In the genomic region with DNA sequence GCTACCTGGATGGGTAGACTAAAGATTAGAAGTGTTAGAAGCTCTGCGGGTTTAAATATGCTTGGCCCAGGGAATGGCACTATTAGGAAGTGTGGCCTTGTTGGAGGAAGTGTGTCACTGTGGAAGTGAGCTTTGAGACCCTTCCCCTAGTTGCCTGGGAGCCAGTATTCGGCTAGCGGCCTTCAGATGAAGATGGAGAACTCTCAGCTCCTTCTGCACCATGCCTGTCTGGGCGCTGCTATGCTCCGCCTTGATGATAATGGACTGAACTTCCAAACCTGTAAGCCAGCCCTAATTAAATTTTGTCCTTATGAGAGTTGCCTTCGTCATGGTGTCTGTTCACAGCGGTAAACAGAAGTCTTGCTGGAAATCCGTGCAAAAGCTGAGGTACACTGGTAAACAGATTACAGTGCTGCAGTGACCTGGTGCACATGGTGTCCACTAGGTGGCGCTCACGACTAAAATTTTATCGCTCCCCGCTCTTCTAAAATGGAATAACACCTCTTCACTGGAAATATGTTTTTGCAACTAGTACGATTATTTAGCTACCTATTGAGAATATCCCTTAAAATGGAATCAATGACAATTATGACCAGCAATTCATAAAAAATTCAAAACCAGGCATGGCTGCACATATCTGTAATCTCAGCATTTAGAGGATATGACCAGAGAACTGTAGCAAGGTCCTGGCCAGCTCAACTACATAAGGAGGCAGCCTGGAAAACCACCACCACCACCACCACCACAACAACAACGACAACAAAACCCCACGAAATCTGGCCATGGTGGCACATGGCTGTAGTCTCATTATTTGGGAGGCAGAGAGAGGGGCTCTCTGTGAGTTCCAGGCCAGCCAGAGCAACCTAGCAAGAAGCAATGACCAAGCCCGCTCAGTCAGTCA, we compare ENCODE assay signal across 9 mouse cellular contexts.
DNase-seq lines count a peak whose midpoint lies in the region; ATAC-seq and TF ChIP-seq lines count a peak whose summit lies in the region.
"Had no signal": no experiment of that assay in that cellular context is flagged by ENCODE, and none has a peak within 500 bp of the region (broad histone marks: within the 10 kb centered on the region; RNA-seq: fewer than 3 reads in every experiment).

No protein-coding gene starts in this region.

- DNase-seq in CH12.LX (ENCODE audit: extremely low read depth), result peak; percentile 86
- DNase-seq in adrenal gland, adult (ENCODE audit: inconsistent age in 2 of 2, low spot score in 1 of 2), result peak; percentile 51 to 85
- peak; percentile 81 for DNase-seq in embryo, embryonic 10 days (ENCODE audit: low spot score)
- peak; percentile 84 for DNase-seq in heart, embryonic 10.5 days (ENCODE audit: low spot score)
- peak; percentile 44 for DNase-seq in large intestine, adult 2 months (ENCODE audit: low read depth, low spot score)
- DNase-seq in right cerebral cortex, postnatal 25 days, result peak; percentile 48
- DNase-seq in yolk sac, embryonic 10.5 days (ENCODE audit: low spot score), result peak; percentile 31

- peak overlapping the region; percentile 42; the same call in 1 of the 2 replicates for H3K27ac ChIP-seq in CH12.LX (ENCODE audit: insufficient read depth, low read depth)
- H3K27ac ChIP-seq in heart, embryonic 10.5 days, result no peak overlapping the region
- H3K27ac ChIP-seq: heart, embryonic 15.5 days had no signal

- peak overlapping the region; percentile 82 for H3K4me2 ChIP-seq in CH12.LX (ENCODE audit: insufficient read depth, low read depth, poor library complexity, severe bottlenecking)
- H3K4me2 ChIP-seq: heart, embryonic 15.5 days had no signal

- no peak for TF ChIP-seq EP300 in CH12.LX (IDR thresholded peaks at IDR 0.05; ENCODE audit: low read length)

- peak; percentile 95 for TF ChIP-seq RAD21 in CH12.LX (IDR thresholded peaks at IDR 0.05; ENCODE audit: low read depth, low read length)

- peaks cover 29 to 63% of the 10 kb centered on the region in 2 experiments for H3K4me1 ChIP-seq in CH12.LX (ENCODE audit: control insufficient read depth in 1 of 2, insufficient read depth in 2 of 2)
- peaks cover 21% of the 10 kb centered on the region for H3K4me1 ChIP-seq in heart, embryonic 10.5 days

- dilution Hi-C loops in CH12.LX (cut with MboI; ENCODE audit: extremely low pct_ligation_motif_present, extremely low pct_unique_long_range_greater_than_20kb, low sequenced_read_pairs), result no loop called here

- ATAC-seq in megakaryocyte progenitor cell, adult 5-6 weeks (replicated peaks; ENCODE audit: poor library complexity), result peak; percentile 52

- TF ChIP-seq POLR2A in CH12.LX (IDR thresholded peaks at IDR 0.05; ENCODE audit: low read depth, low read length), result no peak

- in situ Hi-C loops in CH12.LX (cut with MboI; ENCODE audit: low pct_ligation_motif_present, low pct_unique_long_range_greater_than_20kb, low sequenced_read_pairs), result loop anchor here (5.0 kb wide), 1 partner anchor 386 kb away; no protein-coding TSS in a partner anchor

- peaks cover 11% of the 10 kb centered on the region for H3K9me3 ChIP-seq in CH12.LX (replicated peaks; ENCODE audit: low read length)
- no peaks in the 10 kb centered on the region for H3K9me3 ChIP-seq in heart, embryonic 10.5 days
- H3K9me3 ChIP-seq: heart, embryonic 15.5 days had no signal

- no peak overlapping the region for H3K4me3 ChIP-seq in CH12.LX (replicated peaks in 1 of 3; ENCODE audit: low read depth in 2 of 3, low read length in 2 of 3, poor library complexity in 1 of 3)
- H3K4me3 ChIP-seq in heart, embryonic 10.5 days, result no peak overlapping the region
- H3K4me3 ChIP-seq: heart, embryonic 15.5 days had no signal

- no peaks in the 10 kb centered on the region for H3K79me2 ChIP-seq in CH12.LX (replicated peaks; ENCODE audit: control insufficient read depth, extremely low read depth, insufficient read depth, poor library complexity, severe bottlenecking)

- no peaks in the 10 kb centered on the region for H3K36me3 ChIP-seq in CH12.LX (replicated peaks in 1 of 2; ENCODE audit: control insufficient read depth in 1 of 2, insufficient read depth in 1 of 2, low read length in 1 of 2)
- H3K36me3 ChIP-seq in heart, embryonic 10.5 days, result no peaks in the 10 kb centered on the region
- H3K36me3 ChIP-seq: heart, embryonic 15.5 days had no signal

- H3K9ac ChIP-seq in CH12.LX (ENCODE audit: insufficient read depth, low read depth), result peak overlapping the region; percentile 46; the same call in 1 of the 2 replicates
- H3K9ac ChIP-seq: heart, embryonic 15.5 days had no signal

- peak; percentile 85 to 94 for TF ChIP-seq CTCF in CH12.LX (conservative IDR thresholded peaks at IDR 0.05 in 1 of 2, IDR thresholded peaks at IDR 0.05 in 1 of 2; ENCODE audit: low read depth in 2 of 2, low read length in 2 of 2)

- WGBS in heart, embryonic 10.5 days, result 30% methylated on average over 16 of the region's 16 CpGs
- WGBS in large intestine, adult 2 months, result 31% methylated on average over 16 of the region's 16 CpGs

- H3K27me3 ChIP-seq in CH12.LX (replicated peaks), result no peaks in the 10 kb centered on the region
- H3K27me3 ChIP-seq in heart, embryonic 10.5 days (ENCODE audit: insufficient read depth, poor library complexity, severe bottlenecking), result no peaks in the 10 kb centered on the region
- H3K27me3 ChIP-seq: heart, embryonic 15.5 days had no signal

TF ChIP-seq in CH12.LX, 34 proteins besides CTCF, POLR2A, EP300 and RAD21:
- TF ChIP-seq TBP (conservative IDR thresholded peaks at IDR 0.05; ENCODE audit: low read depth, low read length), result no peak
- TF ChIP-seq CHD1 (IDR thresholded peaks at IDR 0.05; ENCODE audit: low read depth, low read length), result no peak
- TF ChIP-seq NELFE (IDR thresholded peaks at IDR 0.05; ENCODE audit: low read depth, low read length), result peak; percentile 26; the same call in 1 of the 2 replicates
- 0 out of 2 replicates have a peak, but pooled peaks have one; percentile 8 for TF ChIP-seq MXI1 (IDR thresholded peaks at IDR 0.05; ENCODE audit: low read depth, low read length)
- TF ChIP-seq SIN3A (IDR thresholded peaks at IDR 0.05; ENCODE audit: low read length), result no peak
- no peak for TF ChIP-seq JUND (conservative IDR thresholded peaks at IDR 0.05; ENCODE audit: low read depth, low read length)
- TF ChIP-seq ZC3H11A (IDR thresholded peaks at IDR 0.05; ENCODE audit: low read depth, low read length), result peak; percentile 75
- no peak for TF ChIP-seq ETS1 (conservative IDR thresholded peaks at IDR 0.05; ENCODE audit: low read depth, low read length)
- no peak for TF ChIP-seq ZMIZ1 (IDR thresholded peaks at IDR 0.05; ENCODE audit: low read depth, low read length)
- no peak for TF ChIP-seq ZKSCAN1 (IDR thresholded peaks at IDR 0.05; ENCODE audit: borderline replicate concordance, low read depth, low read length)
- no peak for TF ChIP-seq NRF1 (IDR thresholded peaks at IDR 0.05; ENCODE audit: low read depth, low read length)
- no peak for TF ChIP-seq UBTF (IDR thresholded peaks at IDR 0.05; ENCODE audit: low read depth, low read length)
- TF ChIP-seq ELF1 (IDR thresholded peaks at IDR 0.05; ENCODE audit: low read depth, low read length), result no peak
- TF ChIP-seq KAT2A (IDR thresholded peaks at IDR 0.05; ENCODE audit: insufficient replicate concordance, low read length), result no peak
- TF ChIP-seq RCOR1 (conservative IDR thresholded peaks at IDR 0.05; ENCODE audit: low read depth, low read length), result no peak
- TF ChIP-seq MEF2A (IDR thresholded peaks at IDR 0.05; ENCODE audit: borderline replicate concordance, low read depth, low read length), result peak; percentile 38; the same call in 1 of the 2 replicates
- no peak for TF ChIP-seq USF2 (conservative IDR thresholded peaks at IDR 0.05; ENCODE audit: low read depth, low read length)
- peak; percentile 92 for TF ChIP-seq SMC3 (IDR thresholded peaks at IDR 0.05; ENCODE audit: low read depth, low read length)
- no peak for TF ChIP-seq HCFC1 (IDR thresholded peaks at IDR 0.05; ENCODE audit: low read depth, low read length)
- TF ChIP-seq MAFK (IDR thresholded peaks at IDR 0.05; ENCODE audit: insufficient replicate concordance, low read length), result no peak
- peak; percentile 75 for TF ChIP-seq MAX (IDR thresholded peaks at IDR 0.05; ENCODE audit: low read length)
- no peak for TF ChIP-seq USF1 (IDR thresholded peaks at IDR 0.05; ENCODE audit: low read depth, low read length)
- TF ChIP-seq CHD2 (IDR thresholded peaks at IDR 0.05; ENCODE audit: low read length), result no peak
- TF ChIP-seq BHLHE40 (IDR thresholded peaks at IDR 0.05; ENCODE audit: low read depth, low read length), result no peak
- TF ChIP-seq E2F4 (IDR thresholded peaks at IDR 0.05; ENCODE audit: insufficient replicate concordance, low read depth, low read length), result no peak
- TF ChIP-seq JUN (IDR thresholded peaks at IDR 0.05; ENCODE audit: insufficient read depth, low read depth, low read length), result no peak
- peak; percentile 61; the same call in 1 of the 2 replicates for TF ChIP-seq MYC (IDR thresholded peaks at IDR 0.05; ENCODE audit: low read depth, low read length)

Comparison
In these comparisons a context has a peak if more than half of its experiments do, and no peak if none do; other contexts are left out.
1. DNase-seq: peak in every context shown above with its lines; median percentile 86 in CH12.LX; 84 in heart, embryonic 10.5 days; 81 in embryo, embryonic 10 days; 68 in adrenal gland, adult; 48 in right cerebral cortex, postnatal 25 days; 44 in large intestine, adult 2 months; 31 in yolk sac, embryonic 10.5 days.